Mouse (Mus musculus) regulatory T cell (primary cell): ENCODE data around the gene Cep290.
"Not testable (repeated sequence)": the region's sequence is repeated elsewhere in the genome, so short reads cannot be mapped to it uniquely, and the experiment has no call there.

ENCODE experiments used
- in situ Hi-C: fragments of 300-600 bp; cut with MboI, MseI; formaldehyde crosslinking; loops from one replicate; pipeline ENCODE4 v1.15.1; 2025; ENCODE audit warnings: high pct_unique_total_duplicates

The Cep290 gene

GRCm38 (mm10) chr10:100487097-100487978, at the start of gene Cep290, which contains the start of gene Tmtc3:
TSS of gene Cep290 (plus strand) at chr10:100487558.
TSS of gene Tmtc3 (minus strand) at chr10:100487350.
- in situ Hi-C loops, result no loop called here

- in situ Hi-C loops, result no loop called here
Observed at GRCm38 (mm10) chr10:100449394-100449793, 38.0 kb upstream of the Cep290 start.

DNA sequence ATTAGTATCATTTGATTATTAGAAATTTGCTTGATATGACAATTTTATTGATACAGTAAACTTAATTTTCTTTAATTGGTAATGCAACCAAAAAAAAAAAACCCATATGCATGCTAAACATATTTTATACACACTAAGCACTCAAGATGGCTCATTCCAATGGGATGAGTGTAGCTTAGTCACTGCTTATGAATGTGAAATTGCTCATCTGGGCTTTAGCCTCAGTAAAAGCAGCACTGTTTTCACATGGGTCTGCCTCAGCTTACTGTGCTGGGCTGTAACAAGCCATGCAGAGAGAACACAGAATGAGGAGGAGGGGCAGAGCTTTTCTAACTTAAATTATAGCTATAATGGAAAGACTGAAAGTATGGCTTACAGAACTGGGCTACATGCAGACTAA, 26.8 kb upstream of the Cep290 start:
- in situ Hi-C loops, result no loop called here

DNA sequence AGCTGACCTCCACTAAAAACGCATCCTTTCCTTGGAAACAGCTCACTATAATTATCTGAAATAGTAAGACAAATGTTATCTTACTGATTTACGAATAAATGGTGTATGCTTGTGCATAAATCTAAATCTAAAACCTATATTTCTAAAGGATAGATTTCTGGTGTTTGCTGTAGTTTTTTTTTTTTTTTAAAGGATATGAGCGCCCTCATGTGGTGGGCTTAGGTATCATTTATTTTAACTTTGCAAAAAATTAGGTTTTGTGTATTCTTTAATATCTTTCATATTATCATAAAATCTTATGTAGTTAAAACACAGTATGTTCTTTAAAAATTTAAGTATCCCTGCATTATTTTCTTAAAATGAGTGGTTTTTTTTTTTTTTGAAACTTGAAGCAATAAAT, 12.3 kb upstream of the Cep290 start:
- in situ Hi-C loops, result no loop called here

DNA sequence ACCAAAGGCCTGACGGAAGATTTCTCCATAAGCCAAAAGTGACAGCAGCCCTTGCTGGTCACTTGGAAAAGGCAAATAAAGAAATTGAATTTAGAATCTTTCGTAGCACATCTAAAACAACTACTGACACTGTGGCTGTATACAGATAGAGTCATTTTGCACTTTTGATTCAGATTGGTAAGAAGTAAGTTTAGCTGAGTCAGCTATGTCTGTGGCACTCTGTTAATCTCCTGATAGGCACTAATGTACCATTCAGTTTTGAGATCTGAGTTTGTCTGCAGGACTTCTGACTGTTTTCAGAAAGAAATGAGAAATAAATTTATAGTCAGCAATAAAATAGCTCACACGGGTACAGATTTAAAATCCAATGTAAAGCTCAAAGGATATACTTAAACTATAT, 7.8 kb upstream of the Cep290 start:
- in situ Hi-C loops, result no loop called here

DNA sequence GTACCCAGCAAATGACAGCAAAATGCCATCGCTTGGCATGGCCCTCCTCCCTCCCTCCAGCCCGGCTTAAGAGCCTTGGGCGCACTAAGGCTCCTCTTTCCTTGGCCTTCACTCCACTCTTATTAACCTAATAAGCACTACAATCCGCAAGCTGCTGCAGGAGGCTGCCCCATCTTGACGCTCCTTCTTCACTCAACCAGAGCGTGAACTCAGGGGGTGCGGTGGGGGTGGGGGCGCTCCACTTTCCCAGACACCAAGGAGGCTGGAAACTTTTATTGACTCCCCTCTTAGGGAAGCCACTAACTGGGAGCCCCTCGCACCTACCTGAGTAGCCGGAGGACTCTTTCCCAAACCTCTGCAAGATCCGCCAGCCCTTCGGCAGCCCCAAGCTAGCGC, 659 bp upstream of the Cep290 start:
- in situ Hi-C loops, result no loop called here

- in situ Hi-C loops, result no loop called here
Observed at GRCm38 (mm10) chr10:100491916-100492315, 4.6 kb downstream of the Cep290 start.

- in situ Hi-C loops, result no loop called here
Observed at GRCm38 (mm10) chr10:100498309-100498708, 11.0 kb downstream of the Cep290 start.

DNA sequence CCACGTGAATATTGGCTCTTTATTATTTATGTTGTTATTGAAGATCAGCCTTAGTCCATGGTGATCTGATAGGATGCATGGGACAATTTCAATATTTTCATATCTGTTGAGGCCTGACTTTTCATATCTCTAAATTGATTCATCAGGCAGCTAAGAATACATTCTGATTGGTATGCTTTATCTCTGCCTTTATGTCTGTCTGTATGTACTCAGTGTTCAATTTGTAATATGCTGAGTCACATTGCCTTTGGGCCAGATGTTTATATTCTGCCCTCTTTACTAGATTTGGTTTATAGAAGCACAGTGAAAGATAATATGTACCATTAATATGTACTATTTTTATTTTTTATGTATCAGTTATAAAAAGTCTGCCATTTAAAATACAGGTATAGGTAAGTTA, 20.8 kb downstream of the Cep290 start:
- in situ Hi-C loops, result no loop called here

DNA sequence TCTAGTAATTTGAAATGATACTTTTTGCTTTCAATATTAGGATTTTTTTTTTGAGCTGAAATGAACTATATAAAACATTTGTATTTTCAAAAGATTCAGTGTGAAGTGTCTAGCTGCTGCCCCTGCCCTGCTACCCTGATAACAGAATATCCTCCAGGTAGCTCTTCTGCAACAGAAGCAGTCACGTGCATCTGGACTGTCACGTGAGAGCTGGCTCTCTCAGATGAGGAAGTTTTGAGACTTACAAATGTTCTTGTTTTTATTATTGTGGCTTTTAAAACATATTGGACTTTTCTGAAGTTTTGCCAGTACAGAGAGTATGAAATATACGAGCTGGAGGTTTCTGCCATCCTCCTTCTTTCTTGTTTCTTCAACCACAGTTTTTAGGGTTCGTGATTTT, 34.3 kb downstream of the Cep290 start:
- in situ Hi-C loops, result no loop called here

DNA sequence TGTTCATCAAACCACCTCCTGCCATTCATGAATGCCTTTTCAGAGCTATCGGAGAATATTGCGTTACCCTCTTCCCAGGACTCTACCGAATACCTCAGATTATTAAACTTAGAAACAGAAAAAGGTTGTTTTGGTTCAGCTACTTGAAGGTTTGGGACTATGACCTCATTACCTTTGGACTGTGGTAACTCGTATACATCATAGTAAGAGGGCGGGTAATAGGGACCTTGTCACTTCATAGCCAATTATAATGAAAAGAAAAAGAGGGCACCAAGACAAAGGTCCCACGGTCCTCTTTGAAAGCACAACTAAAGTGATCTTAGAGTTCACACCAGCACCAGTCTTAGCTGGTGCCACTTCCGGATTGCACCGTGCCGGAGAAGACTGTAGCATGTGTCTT, 35.0 kb downstream of the Cep290 start:
- in situ Hi-C loops, result no loop called here

GRCm38 (mm10) chr10:100524499-100525390, 37.4 kb downstream of the Cep290 start:
- in situ Hi-C loops, result loop anchor here (25.0 kb wide), 1 partner anchor 1888 kb away; no protein-coding TSS in a partner anchor

GRCm38 (mm10) chr10:100556566-100557175, 69.3 kb downstream of the Cep290 start:
- in situ Hi-C loops, result no loop called here

DNA sequence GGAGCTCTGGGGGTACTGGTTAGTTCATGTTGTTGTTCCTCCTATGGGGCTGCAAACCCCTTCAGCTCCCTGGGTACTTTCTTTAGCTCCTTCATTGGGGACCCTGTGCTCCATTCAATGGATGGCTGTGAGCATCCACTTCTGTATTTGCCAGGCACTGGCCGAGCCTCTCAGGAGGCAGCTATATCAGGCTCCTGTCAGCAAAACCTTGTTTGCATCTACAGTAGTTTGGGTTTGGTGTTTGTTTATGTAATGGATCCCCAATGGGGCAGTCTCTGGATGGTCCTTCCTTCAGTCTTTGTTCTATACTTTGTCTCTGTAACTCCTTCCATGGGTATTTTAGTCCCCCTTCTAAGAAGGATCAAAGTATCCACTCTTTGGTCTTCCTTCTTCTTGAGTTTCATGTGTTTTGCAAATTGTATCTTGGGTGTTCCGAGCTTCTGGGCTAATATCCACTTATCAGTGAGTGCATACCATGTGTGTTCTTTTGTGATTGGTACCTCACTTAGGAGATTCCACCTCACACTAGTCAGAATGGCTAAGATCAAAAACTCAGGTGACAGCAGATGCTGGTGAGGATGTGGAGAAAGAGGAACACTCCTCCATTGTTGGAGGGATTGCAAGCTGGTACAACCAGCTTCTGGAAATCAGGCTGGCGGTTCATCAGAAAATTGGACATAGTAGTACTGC, 73.0 kb downstream of the Cep290 start:
- in situ Hi-C loops, result not testable (repeated sequence)

DNA sequence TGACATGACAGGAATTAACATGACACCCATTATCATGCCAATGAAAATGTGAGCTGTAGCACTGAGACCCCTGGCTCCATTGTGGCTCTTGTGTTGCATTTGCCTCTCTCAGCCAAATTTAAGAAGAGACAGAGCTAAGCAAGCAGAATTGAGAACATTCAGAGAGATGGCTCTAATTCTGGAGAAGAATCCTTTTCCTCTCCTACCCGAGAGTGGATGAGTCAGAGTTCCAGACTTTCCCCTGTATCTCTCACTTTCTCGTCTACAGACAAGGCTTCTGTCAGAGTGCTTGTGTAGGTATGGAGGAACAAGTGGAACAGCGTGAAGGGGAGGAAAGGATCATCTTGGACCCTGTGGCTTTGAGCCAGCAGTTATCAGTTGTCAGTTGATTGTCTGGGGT, 76.8 kb downstream of the Cep290 start:
- in situ Hi-C loops, result no loop called here

DNA sequence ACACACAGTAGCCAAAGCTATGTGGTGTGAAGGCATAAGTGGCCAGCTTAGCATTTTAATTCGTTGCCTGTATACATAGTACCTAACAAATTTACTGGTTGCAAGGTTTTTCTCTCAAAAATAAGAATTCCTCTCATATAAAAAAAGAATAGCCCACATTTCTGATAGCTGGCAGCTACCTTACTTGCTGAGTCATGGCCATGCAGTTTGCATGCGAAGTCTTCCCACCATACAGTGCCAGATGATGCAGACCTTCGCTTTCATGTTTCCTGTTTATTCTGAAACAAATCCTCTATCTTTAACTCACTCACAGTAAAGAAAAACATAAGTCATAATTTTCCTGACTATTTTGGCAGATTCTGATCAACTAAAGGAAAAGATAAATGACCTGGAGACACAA, 84.3 kb downstream of the Cep290 start:
- in situ Hi-C loops, result no loop called here

DNA sequence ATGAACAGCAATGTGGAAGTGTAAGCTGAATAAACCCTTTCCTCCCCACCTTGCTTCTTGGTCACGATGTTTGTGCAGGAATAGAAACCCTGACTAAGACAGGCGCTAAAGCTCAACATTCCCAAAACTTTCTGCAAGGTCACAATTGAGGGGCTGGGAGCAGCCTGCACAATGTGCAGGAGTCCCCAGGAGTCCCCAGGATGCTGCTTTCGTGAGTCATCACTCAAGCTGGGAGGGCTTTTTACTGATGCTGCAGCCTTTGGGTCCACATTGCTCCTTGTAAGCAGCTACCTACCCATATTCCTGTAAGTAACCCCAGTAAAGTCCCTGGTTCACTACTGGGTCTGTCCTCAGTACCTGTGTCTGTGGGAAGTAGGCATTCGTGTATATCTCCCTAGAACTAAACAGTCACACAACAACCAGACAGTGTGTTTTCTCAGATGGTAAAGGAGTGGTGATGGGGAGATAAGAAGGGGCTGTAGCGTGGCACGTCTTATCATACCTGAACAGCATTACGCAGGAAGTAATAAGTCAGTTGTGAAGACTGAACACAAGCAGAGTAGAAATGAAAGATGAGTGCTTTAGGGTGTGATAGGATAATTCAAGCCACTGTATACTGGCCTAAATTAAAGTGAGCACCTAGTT, 87.3 kb downstream of the Cep290 start:
- in situ Hi-C loops, result no loop called here

GRCm38 (mm10) chr10:100575294-100575693, 87.9 kb downstream of the Cep290 start:
- in situ Hi-C loops, result no loop called here

GRCm38 (mm10) chr10:100584178-100584577, 96.8 kb downstream of the Cep290 start:
- in situ Hi-C loops, result no loop called here

GRCm38 (mm10) chr10:100588524-100588923, 101.2 kb downstream of the Cep290 start:
- in situ Hi-C loops, result no loop called here

GRCm38 (mm10) chr10:100588932-100589388, 101.6 kb downstream of the Cep290 start:
- in situ Hi-C loops, result no loop called here
